Mouse (Mus musculus) MN1 (cell line): ENCODE data around the gene Kctd6.
"Not testable (repeated sequence)": the region's sequence is repeated elsewhere in the genome, so short reads cannot be mapped to it uniquely, and the experiment has no call there.

Source experiments
- DNase-seq: peaks from one replicate; pipeline ENCODE4 v3.0.0-alpha.2; 2016; ENCODE audit warnings: low spot score

Kctd6 gene

DNA sequence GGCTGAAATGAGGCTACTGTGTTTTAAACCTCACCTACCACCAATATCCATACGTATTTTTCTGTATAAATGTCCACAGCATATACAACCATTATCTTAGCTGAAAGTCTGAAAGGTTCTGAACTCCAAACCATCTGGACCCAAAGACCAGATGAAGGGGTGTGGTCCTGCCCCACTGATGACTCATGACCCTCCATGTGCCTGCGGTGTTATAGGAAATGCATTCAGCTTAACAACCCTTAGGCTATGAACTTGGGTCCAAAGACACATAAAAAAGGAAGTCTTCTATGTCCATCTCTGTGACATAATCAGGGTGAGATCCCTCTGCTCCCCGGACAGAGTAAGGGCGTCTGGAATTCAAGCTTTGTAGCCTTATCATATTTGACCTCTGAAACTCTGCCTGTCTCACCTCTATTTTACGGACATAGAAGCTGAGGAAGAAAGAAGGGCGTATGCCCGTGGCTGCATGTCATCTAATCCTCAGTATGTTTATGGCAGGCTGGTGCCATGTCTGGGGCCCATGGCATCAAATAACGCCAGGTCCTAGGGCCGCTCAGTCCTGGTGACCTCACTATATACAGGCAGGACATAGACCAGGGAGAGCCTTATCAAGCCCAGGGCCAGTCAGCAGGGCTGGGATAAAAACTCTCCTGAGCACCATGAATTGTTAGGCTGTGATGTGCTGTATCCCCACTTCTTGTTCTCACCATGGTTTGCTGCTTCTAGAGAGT, 36.4 kb downstream of the Kctd6 start:
- DNase-seq: no peak

DNA sequence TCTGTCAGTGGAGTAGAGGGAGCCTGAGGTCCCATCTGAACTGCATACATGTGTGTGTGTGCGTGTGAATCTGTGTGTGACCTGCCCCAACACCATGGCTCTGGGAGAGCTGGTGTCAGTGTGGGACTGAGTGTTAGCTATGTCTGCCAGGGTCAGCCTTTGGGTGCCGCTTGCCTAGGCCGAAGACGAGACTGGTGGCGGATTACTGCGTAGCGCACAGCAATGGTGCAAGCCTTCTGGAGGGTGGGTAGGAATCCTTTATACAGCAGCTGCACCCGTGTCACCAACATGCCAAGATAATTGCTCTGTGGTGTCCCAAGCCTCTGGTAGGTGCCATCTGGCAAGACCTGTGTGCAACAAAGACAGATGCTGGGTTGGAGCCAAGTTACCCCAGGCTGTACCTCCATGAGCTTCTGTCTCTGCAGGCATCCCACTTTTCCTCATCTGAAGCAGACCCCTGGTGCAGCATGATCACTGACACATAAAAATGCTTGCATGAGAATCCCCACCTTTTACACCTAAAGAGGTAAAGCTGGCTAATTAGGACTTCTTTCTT, 37.5 kb downstream of the Kctd6 start:
- no peak for DNase-seq

DNA sequence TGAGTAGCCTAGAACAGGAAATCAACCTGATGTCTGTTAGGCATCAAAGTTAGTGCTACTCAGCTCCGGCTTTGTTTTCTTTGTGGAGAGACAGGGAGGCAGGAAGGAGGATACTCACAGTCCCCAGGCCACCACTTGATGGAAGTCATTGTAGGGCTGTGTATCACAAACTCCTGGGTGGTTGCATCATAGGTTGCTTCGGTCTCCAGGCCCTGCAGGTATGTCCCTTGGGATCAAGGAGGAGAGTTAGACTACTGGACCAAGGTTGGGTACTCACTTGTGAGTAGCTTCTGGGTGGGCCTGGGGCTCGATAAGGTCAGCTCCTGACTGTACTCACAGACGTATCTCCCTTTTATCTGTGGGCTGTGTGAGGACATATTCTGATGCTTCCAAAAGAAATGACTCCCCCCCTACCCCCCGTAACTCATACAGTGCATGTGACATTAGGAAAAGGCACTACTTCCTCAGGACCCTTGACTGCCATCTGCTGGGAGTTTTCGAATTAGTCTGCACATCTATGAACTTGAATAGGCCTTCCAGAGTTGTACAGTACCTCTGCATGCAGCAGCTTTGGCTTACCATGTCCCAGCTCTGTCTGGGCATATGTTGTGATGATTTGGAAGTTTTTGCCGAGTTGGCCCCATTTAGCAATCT, 41.3 kb downstream of the Kctd6 start:
- DNase-seq: peak; percentile 37

DNA sequence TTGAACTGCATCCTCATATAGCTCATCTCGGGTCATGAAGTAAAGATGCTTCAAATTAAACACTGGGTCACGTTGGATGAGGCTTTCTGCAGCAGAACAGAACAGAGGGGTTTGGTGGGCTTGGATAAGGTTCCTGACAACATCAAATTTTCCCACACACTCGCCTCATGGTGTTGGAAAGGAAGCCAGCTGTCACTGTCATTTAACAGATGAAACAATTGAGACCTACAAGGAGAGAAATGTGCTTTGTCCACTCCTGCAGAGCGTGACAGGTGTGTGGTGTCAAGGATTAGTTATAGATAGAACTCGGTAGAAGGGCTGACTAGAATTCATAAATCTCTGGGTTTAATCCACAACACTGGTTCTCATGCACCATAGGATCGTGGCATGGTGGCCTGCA, 42.1 kb downstream of the Kctd6 start:
- DNase-seq: no peak

DNA sequence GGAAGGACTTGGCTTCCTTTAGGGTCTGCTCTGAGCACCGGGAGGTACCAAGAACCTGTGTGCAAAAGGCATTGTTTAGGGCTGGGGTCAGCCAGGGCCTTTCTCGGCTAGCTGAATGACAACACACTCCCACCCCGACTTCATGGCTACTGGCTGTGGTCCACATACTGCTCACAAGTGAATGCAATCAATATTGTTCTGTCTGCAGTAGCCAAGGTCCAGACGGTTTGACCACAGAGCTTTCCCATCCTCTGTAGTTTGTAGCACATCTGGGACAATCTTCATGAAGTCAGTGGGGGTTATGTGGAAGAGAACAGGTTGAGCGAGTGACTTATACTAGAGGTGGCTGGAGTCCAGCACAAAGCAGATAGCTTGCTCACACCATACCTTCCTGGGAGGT, 42.9 kb downstream of the Kctd6 start:
- DNase-seq: no peak

DNA sequence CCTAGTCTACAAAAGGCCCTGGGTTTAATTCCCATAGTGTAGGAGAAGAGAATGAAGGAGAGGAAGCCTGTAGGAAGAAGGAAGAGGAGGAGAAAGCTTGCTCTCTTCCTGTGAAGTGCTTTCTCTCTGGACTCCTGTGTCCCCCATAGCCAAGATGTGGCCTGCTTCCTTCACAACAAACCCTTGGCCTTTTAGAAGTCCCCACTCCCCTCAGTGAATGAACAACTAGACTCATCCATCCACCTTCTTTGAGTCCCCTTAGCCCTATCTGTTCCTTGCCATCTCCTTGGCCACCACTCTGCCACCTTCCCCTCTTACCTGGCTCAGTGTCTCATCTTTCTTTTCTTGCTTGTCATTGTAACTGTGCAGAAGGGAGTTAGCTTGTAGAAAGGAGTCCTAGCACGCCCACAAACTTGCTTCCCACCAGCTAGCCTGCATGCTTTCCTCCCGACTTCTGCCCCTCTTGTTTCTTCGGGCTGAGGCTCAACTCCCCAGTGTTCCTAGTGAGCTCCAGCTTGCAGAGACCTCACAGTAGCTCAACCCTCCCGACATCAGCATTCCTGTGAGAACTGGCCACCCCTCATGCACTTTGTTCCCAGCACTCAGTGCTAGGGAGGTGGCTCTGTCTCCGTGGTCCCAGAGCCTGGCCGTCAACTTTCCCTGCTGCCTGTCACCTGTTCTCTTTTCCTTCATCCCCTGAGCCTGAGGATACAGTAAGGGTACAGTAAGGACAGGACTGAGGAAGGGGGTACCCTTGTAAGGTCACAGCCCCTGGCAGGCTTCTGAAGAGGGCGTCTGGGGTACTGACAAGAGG, 43.8 kb downstream of the Kctd6 start:
- DNase-seq: no peak

DNA sequence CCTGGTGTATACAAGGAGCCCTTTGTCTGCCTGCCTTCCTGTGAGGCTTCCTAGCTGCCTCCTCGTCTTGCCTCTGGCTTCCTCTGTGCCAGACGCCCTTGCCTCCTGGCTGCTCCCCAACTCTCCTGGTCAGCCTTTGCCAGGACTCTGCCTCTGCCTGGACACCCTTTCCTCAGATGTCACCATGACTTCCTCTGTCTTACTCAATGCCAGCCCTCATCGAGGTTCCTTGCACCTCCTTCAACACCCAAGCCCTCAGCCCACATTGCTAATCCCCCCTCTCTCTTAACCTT, 44.3 kb downstream of the Kctd6 start:
- DNase-seq: peak; percentile 25

DNA sequence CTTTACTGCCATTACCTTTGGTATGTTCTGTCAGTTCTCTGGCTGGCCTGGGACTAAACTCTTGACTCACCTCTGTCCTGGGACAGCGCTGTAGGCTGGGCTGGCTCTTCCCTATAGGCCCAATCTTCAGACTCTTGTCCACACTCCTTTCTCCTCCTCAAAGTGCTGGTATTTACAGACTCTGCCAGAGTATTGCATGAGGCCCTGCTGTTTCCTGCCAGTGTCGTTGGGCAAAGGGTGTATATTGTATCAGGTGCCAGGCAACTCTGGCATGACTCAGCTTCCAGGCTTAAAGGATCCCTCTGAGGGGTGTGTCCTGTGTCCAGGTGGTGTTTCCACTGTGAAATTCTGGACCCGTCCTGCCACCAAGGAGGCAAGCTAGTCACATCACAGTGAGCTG, 44.8 kb downstream of the Kctd6 start:
- DNase-seq: peak; percentile 22

DNA sequence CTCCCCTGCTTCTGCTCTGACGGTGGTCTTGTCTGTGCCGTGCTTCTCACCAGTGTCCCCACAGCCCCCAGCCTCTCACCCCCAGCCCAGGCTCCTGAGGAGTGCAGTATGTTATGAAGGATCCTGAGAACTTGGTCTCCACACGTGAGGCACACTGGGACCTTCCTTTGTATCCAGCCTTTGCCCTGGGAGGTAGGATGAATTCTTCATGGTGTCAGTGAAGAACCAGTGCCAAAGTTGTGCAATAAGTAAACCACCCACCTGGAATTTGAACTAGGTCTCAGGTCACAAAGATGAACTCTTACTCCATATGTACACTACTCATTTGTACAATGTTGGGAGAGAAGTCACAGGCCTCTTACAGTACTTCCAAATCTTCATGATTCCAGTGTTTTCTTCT, 45.2 kb downstream of the Kctd6 start, which contains the start of gene Acox2:
TSS of gene Acox2 (minus strand) at position 188 of the 400 bp plus-strand sequence.
- no peak for DNase-seq

DNA sequence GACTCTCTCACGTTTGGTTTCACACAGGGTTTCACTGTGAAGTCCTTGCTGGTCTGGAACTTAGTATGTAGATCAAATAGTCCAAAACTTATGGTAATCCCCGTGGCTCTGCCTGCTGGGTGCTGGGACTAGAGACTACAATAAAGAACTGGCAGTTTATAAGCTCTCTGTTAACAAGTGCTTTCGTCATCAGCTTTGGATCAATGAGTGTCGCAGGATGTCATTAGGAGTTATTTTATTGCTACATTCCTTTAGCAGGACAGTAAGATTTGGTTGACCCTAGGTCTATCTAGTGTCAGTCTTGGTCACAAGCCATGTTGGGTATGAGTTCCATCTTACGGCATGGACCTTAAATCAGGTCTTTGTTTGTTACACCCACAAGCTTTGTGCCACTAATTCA, 46.3 kb downstream of the Kctd6 start:
- DNase-seq: no peak

DNA sequence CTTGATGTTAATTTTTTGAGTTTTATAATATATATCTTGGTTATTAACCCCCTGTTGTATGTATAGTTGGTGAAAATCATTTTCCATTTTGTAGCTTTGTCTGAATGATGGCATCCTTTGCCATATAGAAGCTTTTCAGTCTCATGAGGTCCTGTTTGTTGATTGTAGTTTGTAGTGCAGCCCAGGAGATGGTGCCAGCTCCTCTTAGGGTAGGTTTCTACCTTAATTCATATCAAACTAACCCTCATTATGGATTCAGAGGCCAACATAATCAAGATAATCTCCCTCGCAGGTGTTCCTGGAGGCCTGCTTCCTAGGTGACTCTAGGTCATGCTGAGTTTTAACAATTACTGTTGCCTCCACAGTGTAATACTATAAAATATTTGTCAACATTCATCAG, 48.3 kb downstream of the Kctd6 start:
- no peak for DNase-seq

DNA sequence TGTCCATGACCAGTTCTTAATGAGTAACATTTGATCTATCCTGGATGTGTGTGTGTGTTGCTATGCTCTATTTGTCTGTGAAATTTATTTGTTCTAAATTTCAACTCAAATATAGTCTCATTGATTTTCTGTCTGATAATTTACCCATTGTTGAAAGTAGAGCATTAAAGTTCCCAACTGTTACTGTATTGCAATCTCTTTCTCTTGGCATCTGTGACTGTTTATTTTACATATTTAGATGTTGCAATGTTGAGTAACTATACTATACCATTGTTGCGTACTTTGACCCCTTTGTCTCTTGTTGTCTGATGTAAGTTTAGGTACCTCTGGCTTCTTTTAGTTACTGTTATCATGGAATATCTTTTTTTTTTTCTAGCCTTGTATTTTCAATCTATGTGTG, 50.4 kb downstream of the Kctd6 start:
- DNase-seq: no peak

DNA sequence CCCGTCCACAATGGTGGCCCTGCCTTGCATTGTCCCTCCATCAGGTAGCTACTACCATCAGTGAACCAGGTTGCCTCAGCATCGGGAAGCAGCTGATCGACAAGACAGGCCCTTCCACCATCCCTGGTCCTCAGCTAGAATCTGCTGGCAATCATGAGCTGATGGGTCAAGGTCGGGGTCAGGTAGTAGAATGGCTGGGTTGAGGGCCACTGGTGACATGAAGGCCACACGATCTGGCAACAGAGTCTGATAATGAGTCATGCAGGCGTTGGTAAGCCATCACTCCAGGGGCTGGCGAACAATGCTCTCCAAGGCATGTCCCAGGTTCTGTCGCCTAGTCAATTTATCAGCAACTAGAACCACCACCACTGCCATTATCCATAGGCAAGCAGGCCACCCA, 57.3 kb downstream of the Kctd6 start:
- DNase-seq: not testable (repeated sequence)
